Mouse (Mus musculus) embryonic facial prominence, embryonic 15.5 days (tissue): Measurements from ENCODE around the gene Dbp. TPM values are rescaled to one million over a fixed set of nuclear protein-coding genes. Genes with fewer than 3 reads are reported as not detected.
"Not testable (repeated sequence)": the region's sequence is repeated elsewhere in the genome, so short reads cannot be mapped to it uniquely, and the experiment has no call there.

ENCODE experiments used
- ATAC-seq: fragments of 200-750 bp; cut with Nextera tagmentation; 2 replicates; pipeline ENCODE4 v1.8.0; 2017; ENCODE audit warnings: low read depth, moderate TSS enrichment; ENCODE audit not compliant: insufficient number of reproducible peaks, low FRiP score, low TSS enrichment
- H3K27ac ChIP-seq: fragments of 300-500 bp; sonication (generic); replicated peaks from 2 replicates; pipeline ENCODE4 v1.5.1; 2015; ENCODE audit warnings: mild to moderate bottlenecking, inconsistent platforms
- H3K27me3 ChIP-seq: fragments of 300-500 bp; sonication (generic); 2 replicates; pipeline ENCODE4 v1.6.1; 2015; ENCODE audit warnings: inconsistent platforms
- H3K36me3 ChIP-seq: fragments of 300-500 bp; sonication (generic); 2 replicates; pipeline ENCODE4 v1.6.1; 2015; ENCODE audit warnings: mild to moderate bottlenecking, inconsistent platforms
- H3K4me1 ChIP-seq: fragments of 300-500 bp; sonication (generic); 2 replicates; pipeline ENCODE4 v1.6.1; 2015; ENCODE audit warnings: inconsistent platforms
- H3K4me2 ChIP-seq: fragments of 300-500 bp; sonication (generic); replicated peaks from 2 replicates; pipeline ENCODE4 v1.6.1; 2015; ENCODE audit warnings: mild to moderate bottlenecking, inconsistent platforms
- H3K4me3 ChIP-seq: fragments of 300-500 bp; sonication (generic); replicated peaks from 2 replicates; pipeline ENCODE4 v1.5.1; 2015; ENCODE audit warnings: mild to moderate bottlenecking, inconsistent platforms
- H3K9ac ChIP-seq: fragments of 300-500 bp; sonication (generic); 2 replicates; pipeline ENCODE4 v1.6.1; 2015; ENCODE audit warnings: inconsistent platforms
- H3K9me3 ChIP-seq: fragments of 300-500 bp; sonication (generic); replicated peaks from 2 replicates; pipeline ENCODE4 v1.6.1; 2016; ENCODE audit warnings: inconsistent platforms
- WGBS: fragments of 180-500 bp; shearing (Covaris S2); methylation state at CpG from one replicate; pipeline ENCODE4 v1.1.7; 2015; 5-methylcytosine and 5-hydroxymethylcytosine counted together
- polyA plus RNA-seq: library from polyadenylated mRNA; unstranded; fragments of >200 nt; fragmentation: Nextera tagmentation; extraction: Ambion mirVana; gene quantifications from 2 replicates; pipeline ENCODE4 v1.2.1, GENCODE M21; 2015

Gene Dbp
- polyA plus RNA-seq = 6.8 and 7.0 TPM in 2 replicates

DNA sequence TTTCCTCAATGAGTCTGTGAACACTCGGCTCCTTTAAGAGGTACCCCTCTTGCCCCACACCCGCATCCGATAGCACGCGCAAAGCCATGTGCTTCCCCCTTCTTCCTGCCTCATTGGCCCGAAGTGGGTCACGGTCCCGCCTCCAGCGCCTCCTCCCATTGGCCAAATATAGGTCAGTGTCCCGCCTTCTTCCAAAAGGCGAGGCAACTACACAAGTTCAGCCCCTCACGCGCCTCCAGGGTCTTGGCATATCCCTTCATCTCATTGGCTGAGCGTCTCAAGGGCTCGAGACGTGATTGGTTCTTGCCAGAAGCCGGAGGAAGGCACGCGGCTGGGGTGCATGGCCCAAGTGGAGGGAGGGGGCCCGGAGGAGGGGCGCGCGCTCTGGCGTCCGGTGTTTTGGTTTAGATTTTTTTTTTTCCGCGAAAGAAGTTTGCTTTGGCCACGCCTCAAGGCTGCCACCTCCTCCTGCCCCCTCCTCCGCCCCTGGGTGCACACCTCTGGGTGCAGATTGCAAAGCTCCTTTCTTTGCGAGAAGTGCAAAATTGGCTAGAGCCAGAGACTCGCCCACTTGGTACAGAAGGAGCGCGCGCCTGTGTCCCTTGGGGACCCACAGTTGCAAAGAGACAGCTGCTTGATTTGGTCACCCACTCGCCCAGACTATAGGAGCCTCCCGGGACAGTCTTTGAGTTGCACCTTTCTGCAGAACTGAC, at the start of gene Dbp:
Gene Dbp, plus strand, starts transcription at position 359 of the 713 bp plus-strand sequence.
- WGBS = under 1% methylated on average over 36 of the region's 36 CpGs
- peaks cover 6% of the 10 kb centered on the region; the same call in 1 of the 2 replicates for H3K36me3 ChIP-seq
- H3K27me3 ChIP-seq = peaks cover 8% of the 10 kb centered on the region
- H3K9ac ChIP-seq = peak within 1 kb of the TSS; percentile 68
- H3K4me3 ChIP-seq = peak within 1 kb of the TSS; percentile 54
- H3K4me1 ChIP-seq = peaks cover 67% of the 10 kb centered on the region
- no peaks in the 10 kb centered on the region for H3K9me3 ChIP-seq
- peak within 1 kb of the TSS; percentile 87 for H3K4me2 ChIP-seq
- H3K27ac ChIP-seq = peak within 1 kb of the TSS; percentile 93
- peak; percentile 92 for ATAC-seq

DNA sequence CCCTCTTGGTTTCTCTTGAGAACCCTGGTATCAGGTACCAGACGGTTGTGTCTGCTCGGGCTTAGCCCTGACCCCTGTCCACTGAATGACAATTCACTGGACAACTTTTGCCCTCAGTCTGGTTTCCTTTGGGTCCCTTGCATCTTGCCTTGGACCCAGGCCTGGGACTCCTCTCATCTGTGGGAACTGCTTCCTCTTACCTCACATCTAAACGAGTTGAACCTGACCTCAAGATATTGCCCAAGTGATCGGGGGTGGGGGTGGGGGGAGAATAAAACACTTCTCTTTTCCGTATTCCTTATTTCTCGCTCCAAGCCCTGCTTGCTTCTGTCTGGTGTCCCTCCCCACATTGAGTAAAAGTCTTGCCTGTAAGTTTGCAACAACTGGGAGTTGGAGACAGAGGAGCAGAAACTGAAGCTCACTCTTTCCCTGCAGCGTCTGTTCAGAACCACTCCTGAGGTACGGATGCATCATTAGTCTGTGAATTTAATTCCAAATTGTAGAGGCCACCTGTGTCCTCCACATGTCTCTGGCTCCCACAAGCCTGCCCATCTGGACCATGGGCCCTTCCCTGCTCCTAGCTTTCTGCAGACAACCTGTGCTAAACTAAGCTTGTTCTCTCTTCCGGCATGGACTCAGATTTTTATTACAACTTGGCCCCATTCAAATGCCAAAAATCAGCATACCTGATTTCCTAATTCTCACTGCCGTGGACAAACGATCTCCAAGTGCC, 44.0 kb upstream of the Dbp start:
- 77% methylated on average over 11 of the region's 11 CpGs for WGBS
- Histone ChIP-seq H3K9ac (no peak overlapping the region), H3K27me3 (no peaks in the 10 kb centered on the region), H3K36me3 (no peaks in the 10 kb centered on the region), H3K4me2 (no peak overlapping the region), H3K27ac (no peak overlapping the region), H3K9me3 (no peaks in the 10 kb centered on the region), H3K4me3 (no peak overlapping the region), H3K4me1 (peaks cover 17% of the 10 kb centered on the region)
- ATAC-seq = no peak

DNA sequence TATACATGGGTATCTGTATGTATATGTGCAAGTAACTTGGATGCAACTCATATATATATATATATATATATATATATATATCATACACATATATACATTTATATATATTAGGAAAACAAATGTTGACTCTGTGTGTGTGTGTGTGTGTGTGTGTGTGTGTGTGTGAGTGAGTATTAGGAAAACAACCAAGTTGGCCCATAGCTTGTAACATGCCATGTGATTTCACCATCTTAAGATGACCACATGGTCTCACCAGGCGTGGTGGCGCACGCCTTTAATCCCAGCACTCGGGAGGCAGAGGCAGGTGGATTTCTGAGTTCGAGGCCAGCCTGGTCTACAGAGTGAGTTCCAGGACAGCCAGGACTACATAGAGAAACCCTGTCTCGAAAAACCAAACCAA, 43.2 kb upstream of the Dbp start:
- H3K4me1 ChIP-seq = peaks cover 12% of the 10 kb centered on the region; the same call in 1 of the 2 replicates
- H3K27me3 ChIP-seq, H3K27ac ChIP-seq, H3K4me2 ChIP-seq, H3K9ac ChIP-seq, H3K36me3 ChIP-seq, H3K4me3 ChIP-seq, ATAC-seq, H3K9me3 ChIP-seq: not testable (repeated sequence)
- 87% methylated on average over 6 of the region's 6 CpGs for WGBS

DNA sequence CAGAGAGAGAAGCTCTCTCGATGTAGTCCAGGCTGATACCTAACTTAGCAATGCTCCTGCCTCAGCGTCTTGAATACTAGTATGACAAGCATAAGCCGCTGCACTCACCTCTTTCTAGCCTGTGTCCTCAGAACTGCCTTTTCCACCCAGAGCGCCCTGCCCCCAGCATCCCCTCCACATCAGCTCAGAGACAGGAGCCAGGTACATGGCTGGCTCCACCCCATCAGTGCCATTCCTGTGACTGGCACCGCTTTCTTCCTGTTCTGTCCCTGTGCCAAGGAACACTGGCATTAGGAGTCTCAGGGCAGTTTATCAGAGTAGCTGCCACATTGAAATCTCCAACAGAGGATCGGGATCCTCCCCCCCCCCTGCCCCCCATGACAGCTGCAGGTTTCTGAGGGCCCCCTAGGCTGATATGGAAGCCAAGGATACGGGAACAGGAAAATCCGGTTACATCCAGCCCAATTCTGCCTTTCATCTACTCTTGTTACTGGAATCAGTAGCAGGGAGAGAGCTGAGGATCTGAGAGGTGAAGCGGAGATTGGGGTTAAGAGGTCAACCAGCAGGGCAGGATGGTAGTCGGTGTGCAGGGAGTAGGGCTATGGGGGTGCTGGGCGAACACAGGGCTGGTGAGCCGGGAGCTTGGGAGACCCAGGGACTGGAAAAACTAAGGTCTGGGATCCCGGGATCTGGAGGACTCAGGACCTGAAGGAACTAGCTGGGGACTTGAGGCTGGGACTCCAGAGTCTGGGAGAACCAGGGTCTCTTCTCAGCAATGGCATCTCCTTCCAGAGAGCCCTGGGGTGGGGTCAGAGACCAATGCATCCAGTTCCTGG, 39.4 kb upstream of the Dbp start:
- H3K4me2 ChIP-seq = peak overlapping the region; percentile 1; the same call in 1 of the 2 replicates
- no peaks in the 10 kb centered on the region for H3K27me3 ChIP-seq
- H3K27ac ChIP-seq = peak overlapping the region; percentile 56
- no peak overlapping the region for H3K9ac ChIP-seq
- ATAC-seq = no peak; the same call in 1 of the 2 replicates
- H3K4me3 ChIP-seq = no peak overlapping the region
- 37% methylated on average over 13 of the region's 13 CpGs for WGBS
- H3K4me1 ChIP-seq = peaks cover 12% of the 10 kb centered on the region; the same call in 1 of the 2 replicates
- H3K36me3 ChIP-seq = no peaks in the 10 kb centered on the region
- no peaks in the 10 kb centered on the region for H3K9me3 ChIP-seq

DNA sequence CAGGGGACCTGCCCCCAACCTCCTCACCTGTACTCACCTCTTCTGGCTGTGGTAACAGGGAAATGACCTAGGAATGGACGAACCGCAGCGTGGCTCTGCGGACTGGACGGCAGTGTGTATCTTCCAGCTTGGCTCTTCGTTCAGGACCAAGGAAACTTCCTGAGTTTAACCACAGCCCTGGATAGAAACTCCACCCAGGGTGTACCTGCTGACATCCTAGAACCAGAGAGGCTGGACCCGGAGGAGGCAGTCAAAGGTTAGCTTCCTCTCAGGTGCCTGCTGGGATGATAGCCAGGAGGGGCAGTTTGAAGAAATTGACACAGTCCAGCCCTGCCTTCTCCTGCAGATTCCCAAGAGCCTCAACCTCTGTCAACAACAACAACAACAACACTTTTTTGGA, 38.7 kb upstream of the Dbp start, which contains the start of gene Fut2:
Gene Fut2, minus strand, starts transcription at position 234 of the 400 bp plus-strand sequence.
- 79% methylated on average over 7 of the region's 7 CpGs for WGBS
- Histone ChIP-seq H3K4me1 (peaks cover 12% of the 10 kb centered on the region; the same call in 1 of the 2 replicates), H3K4me3 (no peak within 1 kb of the TSS), H3K27ac (peak within 1 kb of the TSS; percentile 56), H3K27me3 (no peaks in the 10 kb centered on the region), H3K9me3 (no peaks in the 10 kb centered on the region), H3K36me3 (no peaks in the 10 kb centered on the region), H3K9ac (no peak within 1 kb of the TSS), H3K4me2 (peak within 1 kb of the TSS; percentile 1; the same call in 1 of the 2 replicates)
- ATAC-seq = no peak

DNA sequence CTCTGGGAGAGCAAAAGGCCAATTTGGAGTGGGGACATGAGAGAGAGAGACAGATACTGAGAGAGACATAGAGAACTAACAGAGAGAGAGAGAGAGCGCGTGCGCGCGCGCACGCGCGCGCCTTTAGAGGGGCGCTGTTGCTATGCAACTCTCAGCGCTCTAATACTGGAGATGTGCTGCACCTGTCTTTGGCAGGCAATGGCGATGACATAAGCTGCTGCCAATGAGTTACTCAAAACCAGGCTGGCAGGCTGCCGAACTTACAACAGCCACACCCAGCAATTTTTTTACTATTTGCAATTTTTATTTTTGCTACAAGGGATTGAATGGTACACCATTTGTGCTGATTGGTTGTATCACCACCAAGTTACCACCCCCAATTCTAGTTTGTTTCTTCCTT, 37.1 kb upstream of the Dbp start:
- ATAC-seq = no peak
- 67% methylated on average over 14 of the region's 14 CpGs for WGBS
- H3K9ac ChIP-seq = no peak overlapping the region
- H3K4me3 ChIP-seq = no peak overlapping the region
- no peaks in the 10 kb centered on the region for H3K9me3 ChIP-seq
- peaks cover 12% of the 10 kb centered on the region; the same call in 1 of the 2 replicates for H3K4me1 ChIP-seq
- H3K27me3 ChIP-seq = no peaks in the 10 kb centered on the region
- no peaks in the 10 kb centered on the region for H3K36me3 ChIP-seq
- no peak overlapping the region for H3K27ac ChIP-seq
- no peak overlapping the region for H3K4me2 ChIP-seq

DNA sequence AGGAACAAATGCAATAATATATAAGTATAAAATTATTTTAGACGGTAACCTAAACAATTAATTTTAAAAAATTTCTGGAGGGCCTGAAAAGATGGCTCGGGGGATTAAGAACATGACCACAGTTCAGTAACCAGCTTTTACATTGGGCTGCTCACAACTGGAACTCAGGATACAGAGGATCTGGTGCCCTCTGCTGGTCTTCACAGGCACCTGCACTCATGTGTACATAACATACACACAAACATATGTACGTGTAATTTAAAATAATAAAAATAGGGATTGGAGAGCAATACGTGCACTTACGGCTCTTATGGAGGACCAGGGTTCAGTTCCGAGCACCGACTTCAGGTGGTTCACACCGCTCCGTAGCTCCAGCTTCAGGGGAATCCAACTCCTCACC, 36.0 kb upstream of the Dbp start:
- H3K9ac ChIP-seq = no peak overlapping the region
- peaks cover 12% of the 10 kb centered on the region; the same call in 1 of the 2 replicates for H3K4me1 ChIP-seq
- H3K36me3 ChIP-seq = no peaks in the 10 kb centered on the region
- H3K9me3 ChIP-seq = no peaks in the 10 kb centered on the region
- no peak for ATAC-seq
- H3K4me3 ChIP-seq = no peak overlapping the region
- H3K27ac ChIP-seq = no peak overlapping the region
- H3K27me3 ChIP-seq = no peaks in the 10 kb centered on the region
- WGBS = 95% methylated on average over 9 of the region's 9 CpGs
- H3K4me2 ChIP-seq = no peak overlapping the region

DNA sequence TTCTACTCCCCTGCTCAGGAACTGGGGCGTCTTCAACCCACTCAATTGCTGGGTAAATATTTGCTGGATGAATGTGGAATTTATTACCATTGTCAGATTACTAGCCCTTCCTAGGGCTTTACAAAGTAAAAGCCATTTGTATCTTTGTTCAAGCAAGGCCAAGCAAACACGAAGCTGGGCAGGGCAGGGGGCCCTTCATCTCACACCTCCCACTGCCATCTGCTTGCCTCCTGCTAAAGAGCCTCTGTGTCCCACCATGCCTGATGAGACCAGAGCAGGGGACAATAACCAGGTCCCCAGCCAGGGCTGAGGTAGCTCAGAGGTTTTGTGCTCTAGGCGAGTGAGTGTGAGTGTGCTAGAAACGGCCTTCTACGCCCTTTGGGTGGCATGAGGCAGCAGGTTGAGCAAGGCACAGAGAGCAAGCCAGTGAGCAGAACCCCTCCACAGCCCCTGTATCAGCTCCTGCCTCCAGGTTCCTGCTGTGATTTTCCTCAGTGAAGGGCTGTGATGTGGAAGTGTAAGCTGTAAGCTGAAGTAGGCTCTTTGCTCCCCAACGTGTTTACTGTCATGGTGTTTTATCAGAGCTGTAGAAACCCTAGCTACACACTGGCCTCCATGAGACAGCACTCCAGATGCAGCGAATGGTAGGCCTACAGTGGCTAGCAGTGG, 27.1 kb upstream of the Dbp start:
- Histone ChIP-seq H3K9ac (no peak overlapping the region), H3K27ac (no peak overlapping the region), H3K9me3 (no peaks in the 10 kb centered on the region), H3K4me3 (no peak overlapping the region), H3K27me3 (no peaks in the 10 kb centered on the region), H3K36me3 (no peaks in the 10 kb centered on the region), H3K4me2 (no peak overlapping the region), H3K4me1 (peaks cover 6% of the 10 kb centered on the region)
- WGBS = 74% methylated on average over 7 of the region's 7 CpGs
- ATAC-seq = no peak

DNA sequence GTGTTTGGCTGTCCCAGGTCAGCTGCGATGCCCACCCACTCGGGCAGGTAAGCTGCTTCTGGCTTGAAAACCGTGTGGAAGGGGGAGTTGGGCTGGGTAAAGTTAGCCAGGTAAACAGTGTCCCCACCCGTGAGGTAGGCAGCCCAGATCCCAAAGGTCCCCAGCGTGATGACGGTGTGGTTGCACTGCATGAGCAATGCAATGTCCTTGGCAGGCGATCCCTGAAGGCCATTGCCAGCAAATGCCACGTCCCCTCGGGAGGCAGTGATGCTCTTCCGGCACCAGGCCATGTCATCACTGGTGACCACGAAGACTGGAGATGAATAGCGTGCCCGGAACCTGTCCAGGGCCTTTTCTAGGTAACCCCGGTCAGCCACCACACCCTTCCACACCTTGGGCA, 26.4 kb upstream of the Dbp start:
- WGBS = 90% methylated on average over 14 of the region's 14 CpGs
- no peaks in the 10 kb centered on the region for H3K9me3 ChIP-seq
- no peak overlapping the region for H3K9ac ChIP-seq
- no peak for ATAC-seq
- H3K27me3 ChIP-seq = no peaks in the 10 kb centered on the region
- H3K4me2 ChIP-seq = no peak overlapping the region
- no peak overlapping the region for H3K27ac ChIP-seq
- peaks cover 13% of the 10 kb centered on the region for H3K4me1 ChIP-seq
- no peak overlapping the region for H3K4me3 ChIP-seq
- H3K36me3 ChIP-seq = no peaks in the 10 kb centered on the region

DNA sequence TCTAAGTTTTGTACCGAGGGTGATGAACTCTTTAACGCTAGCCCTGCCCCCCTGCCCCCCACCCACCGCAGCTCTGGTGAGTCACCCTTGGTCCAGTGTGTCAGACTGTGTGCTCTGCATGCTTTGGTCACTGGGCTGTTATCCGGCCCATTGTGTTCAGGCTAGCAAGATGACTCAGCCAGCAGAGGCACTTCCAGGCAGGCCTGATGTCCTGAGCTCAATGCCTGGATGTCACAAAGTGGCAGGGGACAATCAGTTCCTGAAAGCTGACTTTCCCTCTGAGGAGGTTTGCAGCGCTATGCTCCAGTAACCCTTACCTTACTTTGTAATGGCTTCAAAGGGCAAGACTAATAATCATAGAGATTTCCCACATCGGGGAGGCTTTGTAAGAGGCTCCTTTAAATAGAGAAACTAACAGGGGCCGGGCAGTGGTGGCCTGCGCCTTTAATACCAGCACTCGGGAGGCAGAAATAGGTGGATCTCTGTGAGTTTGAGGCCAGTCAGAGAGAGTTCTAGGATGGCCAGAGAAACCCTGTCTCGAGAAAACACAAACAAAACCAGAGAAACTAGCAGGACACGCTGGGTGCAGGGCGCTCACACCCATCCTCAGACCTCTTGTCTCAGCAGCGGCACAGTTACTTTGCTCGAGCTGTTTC, 24.8 kb upstream of the Dbp start:
- H3K27me3 ChIP-seq = no peaks in the 10 kb centered on the region
- no peak overlapping the region for H3K9ac ChIP-seq

More for the DNA sequence above, 24.8 kb upstream of the Dbp start:
- Histone ChIP-seq H3K27ac (0 out of 2 replicates have a peak overlapping the region, but pooled peaks have one; percentile 11), H3K4me3 (no peak overlapping the region), H3K4me2 (no peak overlapping the region), H3K4me1 (peaks cover 28% of the 10 kb centered on the region), H3K9me3 (no peaks in the 10 kb centered on the region), H3K36me3 (no peaks in the 10 kb centered on the region)
- WGBS = 72% methylated on average over 14 of the region's 14 CpGs
- ATAC-seq = no peak
